Mouse (Mus musculus): ENCODE measurements at regions not wholly inside any gene's neighbourhood (a gene's known extent, or its start where the extent isn't known, plus 50 kb on each side); places are given as distances from the start of the nearest gene placed in this dataset.

DNA sequence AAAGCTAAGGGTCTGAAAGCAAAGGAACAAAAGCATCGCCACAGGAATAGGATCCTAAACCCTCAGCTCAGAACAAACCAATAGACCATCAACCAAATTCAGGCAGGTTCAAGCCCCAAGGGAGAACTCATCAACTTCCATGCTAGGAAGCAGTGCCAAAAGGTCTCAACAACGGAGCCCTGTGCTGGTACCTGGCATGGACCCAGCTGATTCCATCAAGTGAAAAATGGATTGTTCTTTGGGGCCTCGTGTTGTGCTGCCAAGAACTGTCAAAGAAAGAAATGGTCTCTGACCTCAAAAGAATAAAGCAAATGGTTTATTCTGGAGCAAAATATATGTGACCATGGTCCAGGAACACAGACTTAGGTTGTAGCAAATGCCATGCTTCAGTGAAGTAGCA is 77.8 kb upstream of the Elmo1 start:
- no peak for TF ChIP-seq CTCF (conservative IDR thresholded peaks at IDR 0.05; ENCODE audit: low read length)
- TF ChIP-seq POU5F1 (IDR thresholded peaks at IDR 0.05; ENCODE audit: borderline replicate concordance, low read length), result no peak

Measured in E14TG2a.4 (cell line).